Mouse (Mus musculus) right cerebral cortex, adult 18-20 months (tissue): ENCODE measurements at regions not wholly inside any gene's neighbourhood (a gene's known extent, or its start where the extent isn't known, plus 50 kb on each side); places are given as distances from the start of the nearest gene placed in this dataset.
"Not testable (repeated sequence)": the region's sequence is repeated elsewhere in the genome, so short reads cannot be mapped to it uniquely, and the experiment has no call there.

Source experiments
- DNase-seq: peaks from one replicate; pipeline ENCODE4 v3.0.0; 2022; ENCODE audit warnings: mixed read lengths

- DNase-seq = no peak
These were observed 97.2 kb upstream of the Ifngr1 start for GRCm38 (mm10) chr10:19494461-19495105.

- no peak for DNase-seq
These were observed 93.6 kb upstream of the Ifngr1 start for GRCm38 (mm10) chr10:19498112-19498511.

- no peak for DNase-seq
These were observed 88.9 kb upstream of the Ifngr1 start for GRCm38 (mm10) chr10:19502874-19503273.

GRCm38 (mm10) chr10:19503846-19504765 is 87.6 kb upstream of the Ifngr1 start:
- DNase-seq = no peak

- no peak for DNase-seq
These were observed 86.6 kb upstream of the Ifngr1 start for GRCm38 (mm10) chr10:19505174-19505573.

- DNase-seq = no peak
These were observed 85.8 kb upstream of the Ifngr1 start for GRCm38 (mm10) chr10:19505979-19506378.

GRCm38 (mm10) chr10:19506434-19506833 is 85.3 kb upstream of the Ifngr1 start:
- no peak for DNase-seq

GRCm38 (mm10) chr10:19508221-19508745 is 83.5 kb upstream of the Ifngr1 start:
- DNase-seq = no peak

- DNase-seq = no peak
These were observed 81.7 kb upstream of the Ifngr1 start for GRCm38 (mm10) chr10:19510047-19510446.

- DNase-seq = not testable (repeated sequence)
These were observed 77.4 kb upstream of the Ifngr1 start for GRCm38 (mm10) chr10:19514366-19514765.

GRCm38 (mm10) chr10:19514837-19515236 is 76.9 kb upstream of the Ifngr1 start:
- DNase-seq = no peak

- DNase-seq = no peak
These were observed 75.7 kb upstream of the Ifngr1 start for GRCm38 (mm10) chr10:19516011-19516410.

- DNase-seq = no peak
These were observed 74.7 kb upstream of the Ifngr1 start for GRCm38 (mm10) chr10:19517093-19517492.

GRCm38 (mm10) chr10:19518763-19519162 is 73.0 kb upstream of the Ifngr1 start:
- no peak for DNase-seq

GRCm38 (mm10) chr10:19522198-19522597 is 69.6 kb upstream of the Ifngr1 start:
- DNase-seq = no peak

- no peak for DNase-seq
These were observed 65.8 kb upstream of the Ifngr1 start for GRCm38 (mm10) chr10:19525939-19526338.

- DNase-seq = no peak
These were observed 65.4 kb upstream of the Ifngr1 start for GRCm38 (mm10) chr10:19526353-19526752.

GRCm38 (mm10) chr10:19529655-19530054 is 62.1 kb upstream of the Ifngr1 start:
- DNase-seq = no peak

- DNase-seq = no peak
These were observed 61.7 kb upstream of the Ifngr1 start for GRCm38 (mm10) chr10:19530056-19530455.

- no peak for DNase-seq
These were observed 60.3 kb upstream of the Ifngr1 start for GRCm38 (mm10) chr10:19531452-19531851.

GRCm38 (mm10) chr10:19532790-19533189 is 59.0 kb upstream of the Ifngr1 start:
- no peak for DNase-seq

GRCm38 (mm10) chr10:19533846-19534245 is 57.9 kb upstream of the Ifngr1 start:
- no peak for DNase-seq
